Mouse (Mus musculus): Measurements from ENCODE around the gene Pxylp1. TPM values are rescaled to one million over a fixed set of nuclear protein-coding genes. Genes with fewer than 3 reads are reported as not detected.
"Not testable (repeated sequence)": the region's sequence is repeated elsewhere in the genome, so short reads cannot be mapped to it uniquely, and the experiment has no call there.

The Pxylp1 gene
- polyA plus RNA-seq (2012; rRNA removed): 17.4 and 17.6 TPM in 2 replicates

GRCm38 (mm10) chr9:96892546-96892945 lies at the start of gene Pxylp1:
Gene Pxylp1 (minus strand): TSS chr9:96892669.
- no peak for DNase-seq (ENCODE audit: extremely low spot score in 1 of 2, low spot score in 1 of 2)

- DNase-seq (ENCODE audit: extremely low spot score in 1 of 2, low spot score in 1 of 2): no peak
Measured at GRCm38 (mm10) chr9:96938887-96939286, 46.4 kb upstream of the Pxylp1 start.

GRCm38 (mm10) chr9:96936427-96936826 lies 44.0 kb upstream of the Pxylp1 start:
- DNase-seq (ENCODE audit: extremely low spot score in 1 of 2, low spot score in 1 of 2): not testable (repeated sequence)

DNA sequence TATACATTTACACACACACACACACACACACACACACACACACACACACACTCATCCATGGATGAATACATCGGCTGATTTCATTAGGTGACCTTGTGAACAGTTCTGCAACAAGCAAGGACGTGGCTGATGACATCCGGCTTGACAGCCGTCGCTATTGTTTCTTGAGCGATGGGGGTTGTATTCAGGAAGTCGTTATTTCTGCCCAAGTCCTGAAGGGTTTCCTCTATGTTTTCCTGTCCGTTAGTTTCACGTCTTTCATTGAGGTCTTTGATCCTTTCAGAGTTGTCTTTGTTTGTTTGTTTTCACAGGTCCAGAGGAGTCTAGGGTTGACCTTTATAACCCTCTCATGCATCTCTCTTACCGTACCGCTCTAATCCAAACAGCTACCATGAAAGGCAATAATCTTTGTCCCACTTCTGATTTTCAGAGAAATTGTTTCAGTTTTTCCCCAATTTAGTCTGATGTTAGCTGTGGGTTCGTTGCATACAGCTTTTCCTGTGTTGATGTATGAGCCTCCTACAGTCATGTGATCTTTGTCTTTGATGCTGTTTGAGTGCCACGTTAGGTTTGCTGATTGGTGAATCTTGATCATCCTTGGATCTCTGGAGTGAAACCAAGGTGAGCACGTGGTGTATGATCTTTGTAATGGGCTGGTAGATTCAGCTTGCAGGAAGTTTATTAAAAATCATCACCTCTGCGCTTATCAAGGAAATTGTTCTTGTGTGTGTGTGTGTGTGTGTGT lies 43.3 kb upstream of the Pxylp1 start:
- no peak for DNase-seq (ENCODE audit: extremely low spot score in 1 of 2, low spot score in 1 of 2)

DNA sequence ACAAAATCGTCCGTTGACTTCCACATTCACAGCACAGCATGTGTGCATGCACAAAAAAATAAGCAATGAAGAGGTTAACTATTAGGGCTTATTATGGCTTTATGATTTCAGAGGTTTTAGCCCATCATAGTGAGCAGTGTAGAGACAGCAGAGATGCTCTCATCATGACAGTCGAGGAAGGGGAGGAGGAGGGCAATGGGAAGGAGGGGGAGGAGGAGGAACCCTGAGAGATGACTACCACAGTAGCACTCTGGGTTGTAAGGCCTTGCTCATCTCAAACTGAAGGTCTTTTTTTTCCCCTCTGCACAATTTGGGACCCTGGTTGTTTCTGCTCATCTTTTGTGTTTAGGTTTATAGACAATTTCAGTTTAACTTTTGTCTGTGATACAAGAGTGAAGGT lies 42.3 kb upstream of the Pxylp1 start:
- no peak for DNase-seq (ENCODE audit: extremely low spot score in 1 of 2, low spot score in 1 of 2)

GRCm38 (mm10) chr9:96932751-96933150 lies 40.3 kb upstream of the Pxylp1 start:
- no peak for DNase-seq (ENCODE audit: extremely low spot score in 1 of 2, low spot score in 1 of 2)

GRCm38 (mm10) chr9:96923577-96924316 lies 31.3 kb upstream of the Pxylp1 start:
- no peak for DNase-seq (ENCODE audit: extremely low spot score in 1 of 2, low spot score in 1 of 2)

DNA sequence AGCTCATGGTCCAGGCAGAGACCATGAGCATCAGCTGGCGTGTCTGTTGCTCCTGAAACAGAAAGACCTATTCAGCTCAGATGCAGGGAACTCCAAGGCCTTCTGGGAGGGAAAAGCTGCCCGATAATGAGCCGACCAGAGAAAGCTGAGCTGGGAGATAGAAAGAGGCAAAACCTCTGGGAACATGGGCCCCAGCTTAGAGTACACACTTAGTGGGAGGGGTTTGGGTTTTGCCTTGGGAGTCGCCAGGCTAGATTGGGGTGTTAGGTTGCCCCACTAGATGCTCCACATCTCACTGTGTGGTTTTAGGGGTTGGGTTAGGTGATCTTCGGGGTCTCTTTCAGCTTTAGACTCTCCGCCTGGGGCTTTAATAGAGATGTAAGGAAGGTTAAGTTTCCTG lies 30.6 kb upstream of the Pxylp1 start:
- DNase-seq (ENCODE audit: extremely low spot score in 1 of 2, low spot score in 1 of 2): no peak

GRCm38 (mm10) chr9:96916620-96917538 lies 24.4 kb upstream of the Pxylp1 start:
- DNase-seq (ENCODE audit: extremely low spot score in 1 of 2, low spot score in 1 of 2): peak; percentile 93 to 100

DNA sequence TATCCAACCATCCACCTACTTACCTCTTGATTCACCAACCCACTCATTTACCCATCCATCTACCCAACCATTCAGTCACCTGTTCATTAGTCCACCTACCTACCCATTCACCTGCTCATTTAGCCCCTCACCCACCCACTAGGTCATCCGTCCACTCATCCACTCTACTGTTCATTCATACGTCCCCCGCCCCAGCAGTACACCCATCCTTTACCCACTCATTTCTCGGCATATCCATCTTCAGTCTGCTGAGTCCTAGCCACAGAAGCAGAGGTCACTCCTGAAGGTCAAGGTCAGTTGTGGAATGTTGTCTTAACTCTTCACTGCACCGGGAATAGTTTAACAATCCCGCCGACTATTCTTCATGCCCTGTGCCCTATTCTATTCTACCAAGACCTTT lies 23.6 kb upstream of the Pxylp1 start:
- DNase-seq (ENCODE audit: extremely low spot score in 1 of 2, low spot score in 1 of 2): no peak

GRCm38 (mm10) chr9:96914851-96915250 lies 22.4 kb upstream of the Pxylp1 start:
- DNase-seq (ENCODE audit: extremely low spot score in 1 of 2, low spot score in 1 of 2): no peak

GRCm38 (mm10) chr9:96914005-96914404 lies 21.5 kb upstream of the Pxylp1 start:
- DNase-seq (ENCODE audit: extremely low spot score in 1 of 2, low spot score in 1 of 2): no peak

DNA sequence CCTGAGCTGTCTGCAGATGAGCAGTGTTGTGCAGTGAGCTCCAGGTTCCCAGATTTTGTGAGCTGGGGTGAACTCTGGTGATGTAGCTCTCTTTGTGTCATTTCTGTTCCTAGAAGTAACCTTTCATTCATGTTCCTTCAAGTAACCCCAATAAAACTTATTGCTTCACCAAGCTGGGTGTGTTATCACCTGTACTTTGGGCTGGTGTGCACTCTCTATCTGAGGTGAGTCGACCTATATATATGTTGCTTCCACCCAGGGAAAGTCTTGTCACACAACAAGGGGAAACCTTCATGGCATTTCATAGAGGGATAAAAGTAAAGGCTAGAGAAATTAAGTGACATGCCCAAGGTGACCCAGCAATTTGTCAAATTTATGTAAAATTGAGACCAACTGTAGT lies 17.0 kb upstream of the Pxylp1 start:
- DNase-seq (ENCODE audit: extremely low spot score in 1 of 2, low spot score in 1 of 2): no peak

DNA sequence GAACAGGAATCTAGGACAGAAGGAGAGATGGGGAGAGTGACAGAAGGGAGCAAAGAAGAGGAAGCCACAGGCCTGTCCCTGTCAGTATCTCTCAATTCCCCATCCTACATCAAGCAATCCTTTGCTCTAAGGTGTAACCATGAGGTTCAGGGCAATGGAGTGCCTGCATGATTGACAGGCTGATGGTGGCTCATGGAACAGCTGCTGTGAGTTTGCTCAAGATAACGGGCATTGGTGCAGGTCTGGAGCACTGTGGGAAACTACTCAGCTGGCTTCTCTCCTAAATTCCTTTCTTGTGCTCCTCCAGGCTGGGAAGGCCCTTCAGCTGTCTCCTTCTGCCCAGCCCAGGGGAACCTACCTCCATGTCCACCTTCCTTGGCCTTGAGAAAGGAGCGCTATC lies 16.3 kb upstream of the Pxylp1 start:
- DNase-seq (ENCODE audit: extremely low spot score in 1 of 2, low spot score in 1 of 2): no peak

DNA sequence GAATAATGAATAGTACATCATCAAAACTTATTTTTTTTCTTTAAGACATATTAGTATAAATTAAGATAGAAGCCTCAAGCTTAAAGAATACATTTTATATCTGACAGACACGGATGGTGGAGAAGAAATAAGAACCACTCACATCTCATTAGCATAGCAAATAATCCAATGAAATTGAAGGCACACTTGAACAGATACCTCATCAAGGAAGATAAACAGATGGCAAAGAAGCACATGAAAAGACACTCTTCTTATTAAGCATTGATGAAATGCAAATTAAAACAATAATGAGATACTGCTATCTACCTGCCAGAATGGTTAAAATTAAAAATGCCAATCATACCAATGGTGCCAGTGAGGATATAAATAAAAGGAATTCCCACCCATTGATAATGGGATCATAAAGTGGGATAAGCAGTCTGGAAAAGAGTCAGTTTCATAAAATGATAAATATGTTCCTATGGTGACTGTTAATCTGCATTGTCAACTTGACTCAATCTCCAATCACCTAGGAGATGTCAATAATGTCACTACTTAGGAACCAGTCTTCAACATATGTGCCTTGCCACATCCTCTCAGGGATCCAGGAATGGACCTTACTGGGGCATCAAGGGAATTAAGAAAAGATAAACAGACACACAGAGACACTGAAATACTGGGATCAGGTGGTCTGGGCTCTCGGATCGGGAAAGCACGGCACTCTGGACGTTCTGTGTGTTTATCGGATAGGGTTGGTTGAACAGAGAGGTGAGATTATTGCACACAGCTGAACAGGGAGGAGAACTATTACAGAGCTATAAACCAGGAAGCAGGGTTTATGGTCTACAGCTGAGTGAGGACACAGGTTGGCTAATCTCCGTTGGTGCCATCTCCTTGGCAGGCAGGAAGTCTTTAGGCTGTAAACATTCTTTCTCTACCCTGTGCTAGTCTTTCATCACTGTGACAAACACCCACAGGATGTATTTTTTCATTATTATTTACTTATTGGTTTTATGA lies 12.2 kb upstream of the Pxylp1 start:
- no peak for DNase-seq (ENCODE audit: extremely low spot score in 1 of 2, low spot score in 1 of 2)

GRCm38 (mm10) chr9:96899717-96900116 lies 7.2 kb upstream of the Pxylp1 start:
- no peak for DNase-seq (ENCODE audit: extremely low spot score in 1 of 2, low spot score in 1 of 2)

DNA sequence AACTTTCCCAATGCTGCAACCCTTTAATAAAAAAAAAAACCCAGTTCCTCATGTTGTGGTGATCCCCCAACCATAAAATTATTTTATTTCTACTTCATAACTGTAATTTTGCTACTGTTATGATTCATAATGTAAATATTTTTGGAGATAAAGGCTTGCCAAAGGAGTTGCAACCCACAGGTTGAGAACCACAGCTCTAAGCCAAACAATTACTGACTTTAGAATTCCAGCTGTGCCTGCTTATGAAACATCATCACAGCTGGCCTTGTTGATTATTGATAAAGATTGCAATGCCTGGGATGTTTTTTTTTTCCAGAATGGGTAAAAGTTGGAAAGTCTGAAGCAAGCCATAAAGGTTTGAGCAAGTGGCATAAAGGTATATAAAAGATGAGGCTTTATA lies 6.5 kb upstream of the Pxylp1 start:
- DNase-seq (ENCODE audit: extremely low spot score in 1 of 2, low spot score in 1 of 2): no peak

DNA sequence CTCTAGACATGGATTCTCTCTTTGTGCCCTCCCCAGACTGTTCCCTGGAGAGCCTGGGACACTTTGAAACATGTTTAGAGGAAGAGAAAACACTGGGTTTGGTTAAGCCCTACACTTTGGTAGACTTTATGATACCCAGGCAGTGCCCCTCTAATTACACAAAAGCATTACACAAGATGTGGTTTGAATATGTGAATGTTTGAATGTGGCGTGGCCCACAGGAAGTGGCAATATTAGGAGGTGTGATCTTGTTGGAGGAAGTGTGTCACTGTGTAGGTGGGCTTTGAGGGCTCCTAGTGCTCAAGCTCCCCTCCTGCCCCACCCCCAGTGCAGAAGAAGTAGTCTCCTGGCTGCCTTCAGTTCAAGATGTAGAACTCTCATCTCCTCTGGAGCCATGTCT lies 4.2 kb upstream of the Pxylp1 start:
- no peak for DNase-seq (ENCODE audit: extremely low spot score in 1 of 2, low spot score in 1 of 2)

DNA sequence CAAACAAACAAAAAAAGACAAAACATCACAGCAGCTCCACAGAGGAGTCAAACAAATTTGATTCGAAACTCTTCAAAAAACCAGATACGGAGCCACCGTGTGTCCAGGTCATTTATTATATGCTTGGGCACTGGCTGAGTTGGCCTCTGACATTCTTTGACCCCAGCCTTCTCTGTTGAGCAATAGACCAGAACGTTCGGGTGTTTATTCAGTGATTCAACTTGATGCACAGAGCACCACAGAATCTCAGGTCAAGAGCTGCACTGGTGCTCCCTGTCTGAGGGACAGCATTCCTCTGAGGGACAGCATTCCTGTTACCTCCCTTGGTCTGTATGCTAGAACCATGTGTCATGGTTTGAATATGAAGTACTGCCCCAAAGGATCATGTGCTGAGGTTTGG lies 1.1 kb upstream of the Pxylp1 start:
- DNase-seq (ENCODE audit: extremely low spot score in 1 of 2, low spot score in 1 of 2): no peak
